Mouse (Mus musculus): Measurements from ENCODE around the gene Eml6.

The Eml6 gene

GRCm38 (mm10) chr11:29747365-29747764, 278.5 kb downstream of the Eml6 start:
- DNase-seq = no peak

- DNase-seq = no peak
These were observed 279.6 kb downstream of the Eml6 start for GRCm38 (mm10) chr11:29746203-29746602.

GRCm38 (mm10) chr11:29745513-29745912, 280.3 kb downstream of the Eml6 start:
- no peak for DNase-seq

- no peak for DNase-seq
These were observed 280.9 kb downstream of the Eml6 start for GRCm38 (mm10) chr11:29744760-29745430.

- no peak for DNase-seq
These were observed 286.1 kb downstream of the Eml6 start for GRCm38 (mm10) chr11:29739752-29740151.

- no peak for DNase-seq
These were observed 297.9 kb downstream of the Eml6 start for GRCm38 (mm10) chr11:29727901-29728300.

GRCm38 (mm10) chr11:29725610-29726009, 300.2 kb downstream of the Eml6 start:
- DNase-seq = no peak

GRCm38 (mm10) chr11:29725167-29725566, 300.7 kb downstream of the Eml6 start:
- no peak for DNase-seq

GRCm38 (mm10) chr11:29724213-29724612, 301.6 kb downstream of the Eml6 start:
- DNase-seq = no peak

- DNase-seq = no peak
These were observed 306.2 kb downstream of the Eml6 start for GRCm38 (mm10) chr11:29719597-29719996.

GRCm38 (mm10) chr11:29718541-29718940, 307.3 kb downstream of the Eml6 start:
- peak; percentile 44 for DNase-seq

GRCm38 (mm10) chr11:29715499-29715898, 310.3 kb downstream of the Eml6 start:
- DNase-seq = no peak

- no peak for DNase-seq
These were observed 311.0 kb downstream of the Eml6 start for GRCm38 (mm10) chr11:29714789-29715188.

GRCm38 (mm10) chr11:29714114-29714513, 311.7 kb downstream of the Eml6 start:
- DNase-seq = no peak

GRCm38 (mm10) chr11:29709512-29709911, 316.3 kb downstream of the Eml6 start:
- no peak for DNase-seq

GRCm38 (mm10) chr11:29706845-29707244, 319.0 kb downstream of the Eml6 start:
- no peak for DNase-seq

GRCm38 (mm10) chr11:29705263-29705662, 320.6 kb downstream of the Eml6 start:
- no peak for DNase-seq

- no peak for DNase-seq
These were observed 323.1 kb downstream of the Eml6 start for GRCm38 (mm10) chr11:29702721-29703120.

- DNase-seq = no peak
These were observed 331.1 kb downstream of the Eml6 start for GRCm38 (mm10) chr11:29694754-29695153.

- peak; percentile 75 for DNase-seq
These were observed 332.0 kb downstream of the Eml6 start for GRCm38 (mm10) chr11:29693576-29694410.
